Comparison of ENCODE assay signal across 31 mouse cellular contexts in genomic region chr5:62192073-62192472, GRCm38 (mm10).
DNase-seq lines count a peak whose midpoint lies in the region; ATAC-seq and TF ChIP-seq lines count a peak whose summit lies in the region.
"Had no signal": no experiment of that assay in that cellular context is flagged by ENCODE, and none has a peak within 500 bp of the region (broad histone marks: within the 10 kb centered on the region; RNA-seq: fewer than 3 reads in every experiment).

No protein-coding gene starts in this region.

- intact Hi-C loops in left cerebral cortex, postnatal 4 days (cut with DNase I) = no loop called here

- no peak overlapping the region for H3K27ac ChIP-seq in hindbrain, postnatal 0 days
- H3K27ac ChIP-seq in hindbrain, embryonic 13.5 days = no peak overlapping the region
- H3K27ac ChIP-seq: embryonic facial prominence, embryonic 10.5 days; embryonic facial prominence, embryonic 13.5 days; forebrain, embryonic 12.5 days; forebrain, embryonic 15.5 days; gastrocnemius, adult 2 months; heart, embryonic 15.5 days; hindbrain, embryonic 10.5 days; hindbrain, embryonic 14.5 days had no signal

- H3K4me1 ChIP-seq in hindbrain, postnatal 0 days (ENCODE audit: insufficient read depth, low read length) = no peaks in the 10 kb centered on the region
- no peaks in the 10 kb centered on the region for H3K4me1 ChIP-seq in hindbrain, embryonic 13.5 days (replicated peaks)
- H3K4me1 ChIP-seq: embryonic facial prominence, embryonic 10.5 days; embryonic facial prominence, embryonic 13.5 days; forebrain, embryonic 12.5 days; forebrain, embryonic 15.5 days; heart, embryonic 12.5 days; heart, embryonic 15.5 days; hindbrain, embryonic 10.5 days had no signal

- H3K9me3 ChIP-seq in hindbrain, postnatal 0 days (ENCODE audit: low read length) = no peaks in the 10 kb centered on the region
- no peaks in the 10 kb centered on the region for H3K9me3 ChIP-seq in hindbrain, embryonic 13.5 days
- H3K9me3 ChIP-seq: embryonic facial prominence, embryonic 10.5 days; embryonic facial prominence, embryonic 13.5 days; forebrain, embryonic 12.5 days; forebrain, embryonic 15.5 days; G1E; heart, embryonic 12.5 days; heart, embryonic 15.5 days; hindbrain, embryonic 10.5 days had no signal

- no peak overlapping the region for H3K4me3 ChIP-seq in hindbrain, postnatal 0 days (ENCODE audit: low read length)
- H3K4me3 ChIP-seq in hindbrain, embryonic 13.5 days = no peak overlapping the region
- H3K4me3 ChIP-seq: embryonic facial prominence, embryonic 10.5 days; embryonic facial prominence, embryonic 13.5 days; erythroblast, embryonic 14.5 days; forebrain, embryonic 12.5 days; forebrain, embryonic 15.5 days; gastrocnemius, adult 2 months; heart, embryonic 12.5 days; heart, embryonic 15.5 days; hindbrain, embryonic 10.5 days had no signal

- H3K4me2 ChIP-seq in hindbrain, postnatal 0 days (ENCODE audit: low read depth, low read length) = no peak overlapping the region
- no peak overlapping the region for H3K4me2 ChIP-seq in hindbrain, embryonic 13.5 days
- H3K4me2 ChIP-seq: embryonic facial prominence, embryonic 13.5 days; forebrain, embryonic 12.5 days; forebrain, embryonic 15.5 days; heart, embryonic 12.5 days; heart, embryonic 15.5 days; hindbrain, embryonic 14.5 days had no signal

- no peak overlapping the region for H3K9ac ChIP-seq in hindbrain, postnatal 0 days (replicated peaks; ENCODE audit: low read length)
- no peak overlapping the region for H3K9ac ChIP-seq in hindbrain, embryonic 13.5 days
- H3K9ac ChIP-seq: embryonic facial prominence, embryonic 13.5 days; forebrain, embryonic 12.5 days; forebrain, embryonic 15.5 days; heart, embryonic 12.5 days; heart, embryonic 15.5 days; hindbrain, embryonic 14.5 days had no signal

- TF ChIP-seq CTCF in hindbrain, postnatal 0 days (IDR thresholded peaks at IDR 0.05; ENCODE audit: low read depth) = no peak
- no peak for TF ChIP-seq CTCF in brain, embryonic 14.5 days (IDR thresholded peaks at IDR 0.05; ENCODE audit: borderline replicate concordance, extremely low read depth, insufficient read depth, insufficient read length)

- peak; percentile 69 to 83 for DNase-seq in cerebellum, postnatal 14 days
- DNase-seq in cerebellum, adult 11-12 months = no peak
- DNase-seq in hindbrain, postnatal 0 days (ENCODE audit: low spot score) = peak; percentile 18
- DNase-seq in left cerebral cortex, postnatal 4 days = peak; percentile 8
- no peak for DNase-seq in left cerebral cortex, adult 11 months (ENCODE audit: low spot score)
- peak; percentile 14 for DNase-seq in brain, embryonic 14.5 days (ENCODE audit: low read depth)
- no peak for DNase-seq in kidney, postnatal 25 days
- DNase-seq: adrenal gland, postnatal 10 days; adrenal gland, postnatal 36 days; B cell, adult 2 months; cerebellum, adult 2 months; embryo, embryonic 11 days; gastrocnemius, adult 2 months; gastrocnemius, postnatal 14 days; heart, adult 11 months; heart, postnatal 10 days; heart, postnatal 36 days had no signal

- TF ChIP-seq POLR2A in brain, embryonic 14.5 days (IDR thresholded peaks at IDR 0.05; ENCODE audit: borderline replicate concordance, extremely low read depth, insufficient read depth, insufficient read length, poor library complexity, severe bottlenecking) = no peak

- no peaks in the 10 kb centered on the region for H3K36me3 ChIP-seq in hindbrain, postnatal 0 days (ENCODE audit: insufficient read depth, low read length)
- no peaks in the 10 kb centered on the region for H3K36me3 ChIP-seq in hindbrain, embryonic 13.5 days
- H3K36me3 ChIP-seq: embryonic facial prominence, embryonic 10.5 days; embryonic facial prominence, embryonic 13.5 days; forebrain, embryonic 12.5 days; forebrain, embryonic 15.5 days; G1E; heart, embryonic 12.5 days; heart, embryonic 15.5 days; hindbrain, embryonic 10.5 days had no signal

- ATAC-seq in hindbrain, postnatal 0 days = no peak
- ATAC-seq in hindbrain, embryonic 13.5 days (ENCODE audit: low FRiP score) = no peak
- ATAC-seq: forebrain, embryonic 15.5 days; intestine, postnatal 0 days; Patski had no signal

- 58% methylated on average over 2 of the region's 2 CpGs for WGBS in hindbrain, postnatal 0 days
- 90% methylated on average over 2 of the region's 2 CpGs for WGBS in hindbrain, embryonic 13.5 days

- H3K27me3 ChIP-seq in hindbrain, postnatal 0 days (ENCODE audit: insufficient read depth, low read length) = no peaks in the 10 kb centered on the region
- no peaks in the 10 kb centered on the region for H3K27me3 ChIP-seq in hindbrain, embryonic 13.5 days
- H3K27me3 ChIP-seq: CH12.LX; embryonic facial prominence, embryonic 13.5 days; forebrain, embryonic 12.5 days; forebrain, embryonic 15.5 days; heart, embryonic 12.5 days; heart, embryonic 15.5 days; Patski had no signal

Comparison
In these comparisons a context has a peak if more than half of its experiments do, and no peak if none do; other contexts are left out.
1. DNase-seq: peak in cerebellum, postnatal 14 days (2 of 2), hindbrain, postnatal 0 days (single experiment), left cerebral cortex, postnatal 4 days (single experiment) and brain, embryonic 14.5 days (single experiment); none in cerebellum, adult 11-12 months (single experiment), left cerebral cortex, adult 11 months (single experiment) and kidney, postnatal 25 days (0 of 2).